16 mouse cellular contexts compared by ENCODE assay signal in genomic region chr10:61991481-61992424, GRCm38 (mm10). TPM values are rescaled to one million over a fixed set of nuclear protein-coding genes. Genes with fewer than 3 reads are reported as not detected.
DNase-seq lines count a peak whose midpoint lies in the region; ATAC-seq and TF ChIP-seq lines count a peak whose summit lies in the region.
"Had no signal": no experiment of that assay in that cellular context is flagged by ENCODE, and none has a peak within 500 bp of the region (broad histone marks: within the 10 kb centered on the region; RNA-seq: fewer than 3 reads in every experiment).

No protein-coding gene starts in this region.

- WGBS in kidney, postnatal 0 days = 28% methylated on average over 11 of the region's 11 CpGs
- 21% methylated on average over 11 of the region's 11 CpGs for WGBS in kidney, embryonic 14.5 days
- 27% methylated on average over 11 of the region's 11 CpGs for WGBS in midbrain, postnatal 0 days
- WGBS in midbrain, embryonic 14.5 days = 32% methylated on average over 11 of the region's 11 CpGs
- 22% methylated on average over 11 of the region's 11 CpGs for WGBS in kidney, embryonic 15.5 days

- TF ChIP-seq CTCF in kidney, postnatal 0 days (IDR thresholded peaks at IDR 0.05; ENCODE audit: low read depth) = peak; percentile 37; the same call in 1 of the 2 replicates
- TF ChIP-seq CTCF in midbrain, postnatal 0 days (IDR thresholded peaks at IDR 0.05) = peak; percentile 40; the same call in 1 of the 2 replicates
- peak; percentile 18; the same call in 1 of the 2 replicates for TF ChIP-seq CTCF in brain, embryonic 14.5 days (IDR thresholded peaks at IDR 0.05; ENCODE audit: borderline replicate concordance, extremely low read depth, insufficient read depth, insufficient read length)

- DNase-seq in kidney, postnatal 0 days (ENCODE audit: low spot score) = no peak
- no peak for DNase-seq in midbrain, postnatal 0 days (ENCODE audit: low spot score)
- no peak for DNase-seq in midbrain, embryonic 14.5 days
- DNase-seq in brain, embryonic 14.5 days (ENCODE audit: low read depth) = no peak
- no peak for DNase-seq in right cerebral cortex, postnatal 4 days
- no peak for DNase-seq in spleen, adult 18-20 months
- DNase-seq: adrenal gland, postnatal 25 days; gastrocnemius, postnatal 14 days; kidney, adult 11 months; right cerebral cortex, postnatal 14 days; thymus, postnatal 25 days had no signal

- no peaks in the 10 kb centered on the region for H3K36me3 ChIP-seq in kidney, postnatal 0 days (ENCODE audit: insufficient read depth, low read length)
- no peaks in the 10 kb centered on the region for H3K36me3 ChIP-seq in kidney, embryonic 14.5 days (ENCODE audit: control insufficient read depth, insufficient read depth, low read length)
- H3K36me3 ChIP-seq in midbrain, postnatal 0 days (ENCODE audit: insufficient read depth, low read length) = no peaks in the 10 kb centered on the region
- no peaks in the 10 kb centered on the region for H3K36me3 ChIP-seq in midbrain, embryonic 14.5 days (ENCODE audit: control insufficient read depth, insufficient read depth, low read length)
- no peaks in the 10 kb centered on the region for H3K36me3 ChIP-seq in kidney, embryonic 15.5 days
- H3K36me3 ChIP-seq: heart, embryonic 13.5 days had no signal

- H3K4me1 ChIP-seq in kidney, postnatal 0 days (replicated peaks; ENCODE audit: insufficient read depth, low read length) = no peaks in the 10 kb centered on the region
- H3K4me1 ChIP-seq in kidney, embryonic 14.5 days (ENCODE audit: control insufficient read depth, insufficient read depth, low read length) = no peaks in the 10 kb centered on the region
- H3K4me1 ChIP-seq in midbrain, postnatal 0 days (ENCODE audit: insufficient read depth, low read length) = no peaks in the 10 kb centered on the region
- H3K4me1 ChIP-seq in midbrain, embryonic 14.5 days (ENCODE audit: control insufficient read depth, insufficient read depth, low read length) = no peaks in the 10 kb centered on the region
- no peaks in the 10 kb centered on the region for H3K4me1 ChIP-seq in kidney, embryonic 15.5 days
- H3K4me1 ChIP-seq: forebrain, embryonic 13.5 days had no signal

- H3K4me2 ChIP-seq in kidney, postnatal 0 days (ENCODE audit: low read length) = no peak overlapping the region
- H3K4me2 ChIP-seq in kidney, embryonic 14.5 days (replicated peaks; ENCODE audit: low read depth, low read length) = no peak overlapping the region
- H3K4me2 ChIP-seq in midbrain, postnatal 0 days (ENCODE audit: low read depth, low read length, poor library complexity, severe bottlenecking) = no peak overlapping the region
- no peak overlapping the region for H3K4me2 ChIP-seq in midbrain, embryonic 14.5 days (ENCODE audit: low read length)
- no peak overlapping the region for H3K4me2 ChIP-seq in kidney, embryonic 15.5 days
- H3K4me2 ChIP-seq: forebrain, embryonic 13.5 days; heart, embryonic 13.5 days had no signal

- H3K27ac ChIP-seq in kidney, postnatal 0 days = no peak overlapping the region
- H3K27ac ChIP-seq in kidney, embryonic 14.5 days (ENCODE audit: low read depth, low read length) = no peak overlapping the region
- H3K27ac ChIP-seq in midbrain, postnatal 0 days (ENCODE audit: low read depth, low read length) = no peak overlapping the region
- no peak overlapping the region for H3K27ac ChIP-seq in midbrain, embryonic 14.5 days (replicated peaks; ENCODE audit: low read depth, low read length)
- no peak overlapping the region for H3K27ac ChIP-seq in kidney, embryonic 15.5 days
- H3K27ac ChIP-seq: forebrain, embryonic 13.5 days; heart, embryonic 13.5 days; macrophage had no signal

- no peak overlapping the region for H3K4me3 ChIP-seq in kidney, postnatal 0 days (replicated peaks; ENCODE audit: low read depth, low read length)
- no peak overlapping the region for H3K4me3 ChIP-seq in kidney, embryonic 14.5 days (ENCODE audit: low read length)
- H3K4me3 ChIP-seq in midbrain, postnatal 0 days (ENCODE audit: low read depth, low read length) = no peak overlapping the region
- H3K4me3 ChIP-seq in midbrain, embryonic 14.5 days (replicated peaks; ENCODE audit: low read depth, low read length) = no peak overlapping the region
- H3K4me3 ChIP-seq in kidney, embryonic 15.5 days (replicated peaks) = no peak overlapping the region
- H3K4me3 ChIP-seq: forebrain, embryonic 13.5 days; heart, embryonic 13.5 days had no signal

- ATAC-seq in kidney, postnatal 0 days (replicated peaks; ENCODE audit: low FRiP score, low read depth) = no peak
- ATAC-seq in kidney, embryonic 14.5 days (ENCODE audit: low FRiP score, low TSS enrichment) = no peak
- ATAC-seq in midbrain, postnatal 0 days (ENCODE audit: low FRiP score) = peak; percentile 44; the same call in 1 of the 2 replicates
- no peak for ATAC-seq in midbrain, embryonic 14.5 days (ENCODE audit: low FRiP score, low TSS enrichment)
- no peak; the same call in 1 of the 2 replicates for ATAC-seq in kidney, embryonic 15.5 days (replicated peaks; ENCODE audit: low FRiP score)
- ATAC-seq: forebrain, embryonic 13.5 days had no signal

- H3K9me3 ChIP-seq in kidney, postnatal 0 days (replicated peaks; ENCODE audit: low read length) = no peaks in the 10 kb centered on the region
- H3K9me3 ChIP-seq in kidney, embryonic 14.5 days (ENCODE audit: control insufficient read depth, low read length) = no peaks in the 10 kb centered on the region
- no peaks in the 10 kb centered on the region for H3K9me3 ChIP-seq in midbrain, postnatal 0 days (ENCODE audit: low read length)
- H3K9me3 ChIP-seq in midbrain, embryonic 14.5 days (ENCODE audit: control insufficient read depth, low read length) = no peaks in the 10 kb centered on the region
- H3K9me3 ChIP-seq in kidney, embryonic 15.5 days (replicated peaks) = no peaks in the 10 kb centered on the region
- H3K9me3 ChIP-seq: forebrain, embryonic 13.5 days; heart, embryonic 13.5 days had no signal

- no peak overlapping the region for H3K9ac ChIP-seq in kidney, postnatal 0 days (ENCODE audit: low read depth, low read length)
- H3K9ac ChIP-seq in kidney, embryonic 14.5 days (ENCODE audit: low read depth, low read length) = no peak overlapping the region
- no peak overlapping the region for H3K9ac ChIP-seq in midbrain, postnatal 0 days (replicated peaks; ENCODE audit: low read length, poor library complexity, severe bottlenecking)
- no peak overlapping the region for H3K9ac ChIP-seq in midbrain, embryonic 14.5 days (replicated peaks; ENCODE audit: low read length)
- no peak overlapping the region for H3K9ac ChIP-seq in kidney, embryonic 15.5 days
- H3K9ac ChIP-seq: forebrain, embryonic 13.5 days; heart, embryonic 13.5 days had no signal

- H3K27me3 ChIP-seq in kidney, postnatal 0 days (ENCODE audit: insufficient read depth, low read length) = no peaks in the 10 kb centered on the region
- no peaks in the 10 kb centered on the region for H3K27me3 ChIP-seq in kidney, embryonic 14.5 days (ENCODE audit: control insufficient read depth, insufficient read depth, low read length)
- H3K27me3 ChIP-seq in midbrain, postnatal 0 days (ENCODE audit: insufficient read depth, low read length) = no peaks in the 10 kb centered on the region
- H3K27me3 ChIP-seq in midbrain, embryonic 14.5 days (ENCODE audit: control insufficient read depth, insufficient read depth, low read length) = no peaks in the 10 kb centered on the region
- H3K27me3 ChIP-seq in kidney, embryonic 15.5 days = 0 out of 2 replicates have a peak, but pooled peaks cover 2% of the 10 kb centered on the region
- H3K27me3 ChIP-seq: forebrain, embryonic 13.5 days; heart, embryonic 13.5 days had no signal

- no peak for TF ChIP-seq POLR2A in brain, embryonic 14.5 days (IDR thresholded peaks at IDR 0.05; ENCODE audit: borderline replicate concordance, extremely low read depth, insufficient read depth, insufficient read length, poor library complexity, severe bottlenecking)

RNA-seq across cellular contexts. Expression of gene Col13a1, which starts 12.8 kb away (rescaled TPM):
- polyA plus RNA-seq in kidney, postnatal 0 days (2015; fragmentation: Nextera tagmentation; extraction: Ambion mirVana) = 5.8 and 7.3 TPM in 2 replicates
- polyA plus RNA-seq in kidney, embryonic 14.5 days (2014; fragmentation: Nextera tagmentation; extraction: Ambion mirVana) = 4.7 and 6.1 TPM in 2 replicates
- 2.6 and 3.7 TPM in 2 replicates for total RNA-seq in midbrain, postnatal 0 days (2014; rRNA removed)
- polyA plus RNA-seq in midbrain, postnatal 0 days (2015; fragmentation: Nextera tagmentation; extraction: Ambion mirVana) = 1.2 TPM in 2 replicates
- polyA plus RNA-seq in midbrain, embryonic 14.5 days (2014; fragmentation: Nextera tagmentation; extraction: Ambion mirVana) = 0.12 and 1.5 TPM in 2 replicates
- polyA plus RNA-seq in brain, embryonic 14.5 days (2012; rRNA removed) = 2.1 and 3.2 TPM in 2 replicates
- 6.0 and 6.8 TPM in 2 replicates for polyA plus RNA-seq in kidney, embryonic 15.5 days (2015; fragmentation: Nextera tagmentation; extraction: Ambion mirVana)
- polyA plus RNA-seq: macrophage had no signal
